Mouse (Mus musculus): Measurements from ENCODE around the gene Slc4a5. TPM values are rescaled to one million over a fixed set of nuclear protein-coding genes. Genes with fewer than 3 reads are reported as not detected.
A peak's percentile ranks its signal among the peaks of the same experiment; 100 is the strongest.

The Slc4a5 gene
- polyA plus RNA-seq, 1 experiment: 0.35 TPM

DNA sequence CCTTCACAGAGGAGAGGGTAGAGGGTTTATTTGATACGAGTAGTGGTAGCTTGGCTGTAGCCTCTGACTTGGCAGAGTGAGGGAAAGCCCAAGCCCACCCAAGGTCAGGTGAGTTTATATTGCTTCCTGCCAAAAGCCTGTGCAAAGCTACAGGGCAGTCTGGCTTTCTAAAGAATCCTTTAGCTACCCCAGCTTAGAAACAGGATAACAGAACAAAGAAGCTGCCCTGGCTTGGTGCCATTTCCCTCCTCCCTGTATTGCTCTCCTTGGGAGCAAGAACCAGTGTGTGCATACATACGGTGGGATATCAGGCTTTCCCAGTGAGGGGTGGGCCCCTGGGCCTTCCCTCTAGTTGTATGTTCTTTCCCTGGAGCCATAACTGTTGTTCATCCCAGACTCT is 9.1 kb upstream of the Slc4a5 start:
- no peak overlapping the region for H3K27ac ChIP-seq (ENCODE audit: insufficient read depth, low read length)
- no peak overlapping the region for H3K4me3 ChIP-seq (ENCODE audit: insufficient read depth, low read length)
- no peaks in the 10 kb centered on the region for H3K4me1 ChIP-seq (ENCODE audit: control insufficient read depth, insufficient read depth, low read length)
- TF ChIP-seq POLR2A (IDR thresholded peaks at IDR 0.05; ENCODE audit: extremely low read depth, insufficient read depth, low read length) (no peak), CTCF (IDR thresholded peaks at IDR 0.05; ENCODE audit: extremely low read depth, insufficient read depth, low read length) (no peak)

- Histone ChIP-seq H3K4me1 (ENCODE audit: control insufficient read depth, insufficient read depth, low read length) (no peaks in the 10 kb centered on the region), H3K4me3 (ENCODE audit: insufficient read depth, low read length) (no peak overlapping the region), H3K27ac (ENCODE audit: insufficient read depth, low read length) (no peak overlapping the region)
- TF ChIP-seq POLR2A (IDR thresholded peaks at IDR 0.05; ENCODE audit: extremely low read depth, insufficient read depth, low read length): no peak
- no peak for TF ChIP-seq CTCF (IDR thresholded peaks at IDR 0.05; ENCODE audit: extremely low read depth, insufficient read depth, low read length)
Measured at GRCm38 (mm10) chr6:83211526-83211925, 8.1 kb upstream of the Slc4a5 start.

DNA sequence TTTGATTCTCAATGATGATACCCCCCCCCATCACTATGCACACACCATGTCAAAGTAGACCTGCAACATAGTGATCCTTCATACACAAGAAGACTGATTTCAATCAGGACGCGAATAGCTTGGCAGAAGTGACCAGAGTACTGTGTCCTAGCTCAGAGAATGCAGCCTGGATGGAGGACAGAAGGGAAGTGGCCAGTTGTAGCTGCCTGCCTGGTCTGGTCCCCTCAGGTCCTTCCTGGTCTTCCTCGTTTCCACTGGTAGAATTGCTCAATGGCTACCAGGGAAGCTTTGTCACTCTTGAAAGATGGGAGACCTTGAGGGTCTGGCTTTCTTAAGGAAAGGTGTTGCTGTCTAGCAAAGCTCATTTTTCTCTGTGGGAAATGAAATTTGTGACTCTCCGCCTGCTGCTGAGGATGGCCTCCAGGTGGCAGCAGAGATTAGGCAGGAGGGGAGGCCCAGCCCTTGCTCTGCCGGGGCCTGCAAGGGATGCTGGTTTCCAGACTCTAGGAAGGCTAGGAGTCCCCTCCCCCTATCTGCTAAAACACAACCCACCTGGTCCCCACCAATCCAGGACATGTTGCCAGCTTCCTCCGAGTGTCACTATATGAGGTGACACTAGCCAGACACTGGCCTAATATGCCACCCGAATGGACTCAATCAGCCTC is 4.5 kb upstream of the Slc4a5 start:
- no peaks in the 10 kb centered on the region for H3K4me1 ChIP-seq (ENCODE audit: control insufficient read depth, insufficient read depth, low read length)
- no peak overlapping the region for H3K4me3 ChIP-seq (ENCODE audit: insufficient read depth, low read length)
- no peak overlapping the region for H3K27ac ChIP-seq (ENCODE audit: insufficient read depth, low read length)
- TF ChIP-seq CTCF (IDR thresholded peaks at IDR 0.05; ENCODE audit: extremely low read depth, insufficient read depth, low read length) (peak; percentile 89), POLR2A (IDR thresholded peaks at IDR 0.05; ENCODE audit: extremely low read depth, insufficient read depth, low read length) (no peak)

GRCm38 (mm10) chr6:83231486-83231885 is 11.9 kb downstream of the Slc4a5 start:
- Histone ChIP-seq H3K27ac (ENCODE audit: insufficient read depth, low read length) (no peak overlapping the region), H3K4me1 (ENCODE audit: control insufficient read depth, insufficient read depth, low read length) (no peaks in the 10 kb centered on the region), H3K4me3 (ENCODE audit: insufficient read depth, low read length) (no peak overlapping the region)
- TF ChIP-seq CTCF (IDR thresholded peaks at IDR 0.05; ENCODE audit: extremely low read depth, insufficient read depth, low read length): no peak
- TF ChIP-seq POLR2A (IDR thresholded peaks at IDR 0.05; ENCODE audit: extremely low read depth, insufficient read depth, low read length): no peak

- Histone ChIP-seq H3K4me3 (ENCODE audit: insufficient read depth, low read length) (no peak overlapping the region), H3K4me1 (ENCODE audit: control insufficient read depth, insufficient read depth, low read length) (no peaks in the 10 kb centered on the region)
- no peak for TF ChIP-seq CTCF (IDR thresholded peaks at IDR 0.05; ENCODE audit: extremely low read depth, insufficient read depth, low read length)
- TF ChIP-seq POLR2A (IDR thresholded peaks at IDR 0.05; ENCODE audit: extremely low read depth, insufficient read depth, low read length): no peak
Measured at GRCm38 (mm10) chr6:83233306-83233705, 13.7 kb downstream of the Slc4a5 start.

DNA sequence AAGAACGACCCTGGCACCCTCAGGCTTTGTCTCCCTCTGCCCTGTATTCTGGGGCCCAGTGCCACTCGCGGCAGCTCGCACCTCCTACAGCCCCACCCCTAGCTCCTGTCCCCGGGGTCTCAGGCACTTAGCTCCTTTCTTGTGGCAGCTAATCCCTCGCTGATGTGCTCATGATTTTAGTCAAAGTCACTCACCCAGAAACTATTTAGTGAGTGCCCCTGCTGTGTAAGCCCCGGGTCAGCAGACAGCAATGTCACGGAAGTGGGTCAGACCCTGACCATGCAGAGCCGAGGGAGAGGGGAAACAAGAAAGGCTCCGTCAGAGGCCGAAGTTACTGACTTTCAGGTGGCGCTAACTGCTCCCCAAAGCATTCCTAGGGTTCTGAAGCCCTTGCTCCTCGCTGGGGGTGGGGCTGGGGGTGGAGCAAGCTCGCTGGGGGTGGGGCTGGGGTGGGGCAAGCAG is 14.7 kb downstream of the Slc4a5 start:
- Histone ChIP-seq H3K4me3 (ENCODE audit: insufficient read depth, low read length) (no peak overlapping the region), H3K4me1 (ENCODE audit: control insufficient read depth, insufficient read depth, low read length) (no peaks in the 10 kb centered on the region), H3K27ac (ENCODE audit: insufficient read depth, low read length) (no peak overlapping the region)
- TF ChIP-seq CTCF (IDR thresholded peaks at IDR 0.05; ENCODE audit: extremely low read depth, insufficient read depth, low read length): no peak
- no peak for TF ChIP-seq POLR2A (IDR thresholded peaks at IDR 0.05; ENCODE audit: extremely low read depth, insufficient read depth, low read length)

More at GRCm38 (mm10) chr6:83233306-83233705, 13.7 kb downstream of the Slc4a5 start:
- H3K27ac ChIP-seq (ENCODE audit: insufficient read depth, low read length): no peak overlapping the region

- Histone ChIP-seq H3K4me1 (ENCODE audit: control insufficient read depth, insufficient read depth, low read length) (no peaks in the 10 kb centered on the region), H3K27ac (ENCODE audit: insufficient read depth, low read length) (no peak overlapping the region), H3K4me3 (ENCODE audit: insufficient read depth, low read length) (no peak overlapping the region)
- TF ChIP-seq CTCF (IDR thresholded peaks at IDR 0.05; ENCODE audit: extremely low read depth, insufficient read depth, low read length) (no peak), POLR2A (IDR thresholded peaks at IDR 0.05; ENCODE audit: extremely low read depth, insufficient read depth, low read length) (no peak)
Measured at GRCm38 (mm10) chr6:83237123-83237522, 17.5 kb downstream of the Slc4a5 start.

DNA sequence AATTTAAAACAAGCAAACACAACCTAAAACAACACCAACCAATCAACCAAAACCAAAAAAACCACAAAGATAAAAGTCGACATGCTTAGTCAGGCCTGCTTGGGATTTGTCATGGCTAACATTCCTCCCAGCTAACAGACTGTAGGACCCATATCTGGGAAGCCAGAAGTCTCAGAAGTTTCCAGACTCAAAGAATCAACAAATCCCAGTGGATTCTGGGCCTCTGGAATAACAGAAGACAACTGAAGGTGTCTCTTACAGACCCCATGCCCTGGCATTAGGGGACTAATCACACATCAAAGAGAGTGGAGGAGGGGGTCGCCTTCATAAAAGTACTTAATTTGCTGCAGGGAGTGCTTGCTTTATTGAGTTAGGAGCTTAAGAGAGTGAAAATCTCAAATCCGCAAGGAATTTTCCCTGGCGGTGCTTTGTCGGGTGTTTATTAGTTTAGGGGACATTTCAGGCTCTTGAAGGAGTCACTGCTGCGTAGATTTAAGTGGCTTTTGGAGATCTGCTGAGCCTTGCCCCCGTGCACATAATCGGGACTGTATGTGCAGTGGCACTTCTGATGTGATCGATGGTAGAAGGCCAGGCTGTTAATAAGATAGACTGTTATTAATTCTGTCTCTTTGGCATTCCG is 24.9 kb downstream of the Slc4a5 start:
- Histone ChIP-seq H3K4me1 (ENCODE audit: control insufficient read depth, insufficient read depth, low read length) (no peaks in the 10 kb centered on the region), H3K4me3 (ENCODE audit: insufficient read depth, low read length) (no peak overlapping the region), H3K27ac (ENCODE audit: insufficient read depth, low read length) (no peak overlapping the region)
- TF ChIP-seq POLR2A (IDR thresholded peaks at IDR 0.05; ENCODE audit: extremely low read depth, insufficient read depth, low read length) (no peak), CTCF (IDR thresholded peaks at IDR 0.05; ENCODE audit: extremely low read depth, insufficient read depth, low read length) (no peak)

DNA sequence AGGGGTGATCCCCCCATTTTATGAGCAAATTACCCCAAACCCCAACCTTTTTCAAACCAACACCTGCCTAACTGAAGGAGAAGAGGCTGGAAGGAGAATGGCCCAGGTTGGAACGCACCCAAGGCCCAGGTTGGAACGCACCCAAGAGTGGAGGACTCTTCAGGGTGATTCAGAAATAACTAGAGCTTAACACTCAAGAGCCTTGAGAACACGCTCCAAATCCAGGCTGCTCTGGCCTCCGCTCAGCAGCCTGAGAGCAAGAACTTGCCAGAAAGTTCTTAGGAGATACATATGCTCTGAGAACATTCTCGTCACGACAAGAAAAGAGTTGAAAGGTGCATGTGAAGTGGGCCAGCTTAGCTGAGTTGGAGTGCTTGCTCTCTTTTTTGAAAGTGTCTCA is 25.5 kb downstream of the Slc4a5 start:
- no peaks in the 10 kb centered on the region for H3K4me1 ChIP-seq (ENCODE audit: control insufficient read depth, insufficient read depth, low read length)

DNA sequence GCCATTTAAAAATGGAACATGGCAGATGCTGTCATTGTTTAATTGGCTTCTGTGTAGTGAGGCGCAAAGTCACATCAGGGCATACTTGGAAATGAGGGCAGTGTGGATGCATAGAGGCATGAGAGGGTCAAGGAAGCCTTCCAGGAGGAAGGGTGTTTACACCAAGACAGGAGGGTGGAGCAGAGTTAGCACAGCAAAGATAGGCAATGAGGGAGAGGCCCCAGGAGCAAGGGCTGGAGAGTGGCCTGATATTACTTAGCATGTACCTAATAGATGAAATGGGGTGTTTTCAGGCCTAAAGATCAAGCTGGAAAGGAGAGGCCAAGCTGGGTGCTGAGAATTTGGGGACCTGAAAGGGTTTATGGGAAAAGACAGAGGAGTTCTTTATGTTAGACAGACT is 26.4 kb downstream of the Slc4a5 start:
- no peak for TF ChIP-seq POLR2A (IDR thresholded peaks at IDR 0.05; ENCODE audit: extremely low read depth, insufficient read depth, low read length)
- no peak for TF ChIP-seq CTCF (IDR thresholded peaks at IDR 0.05; ENCODE audit: extremely low read depth, insufficient read depth, low read length)
- Histone ChIP-seq H3K4me1 (ENCODE audit: control insufficient read depth, insufficient read depth, low read length) (no peaks in the 10 kb centered on the region), H3K4me3 (ENCODE audit: insufficient read depth, low read length) (no peak overlapping the region), H3K27ac (ENCODE audit: insufficient read depth, low read length) (no peak overlapping the region)

More for the DNA sequence above, 25.5 kb downstream of the Slc4a5 start:
- TF ChIP-seq POLR2A (IDR thresholded peaks at IDR 0.05; ENCODE audit: extremely low read depth, insufficient read depth, low read length) (no peak), CTCF (IDR thresholded peaks at IDR 0.05; ENCODE audit: extremely low read depth, insufficient read depth, low read length) (no peak)
- Histone ChIP-seq H3K4me3 (ENCODE audit: insufficient read depth, low read length) (no peak overlapping the region), H3K27ac (ENCODE audit: insufficient read depth, low read length) (no peak overlapping the region)
